Mouse (Mus musculus) liver, adult 2 months (tissue): ENCODE measurements around the gene Catip.

Source experiments
- CTCF ChIP-seq: fragments of 200-500 bp; IDR thresholded peaks from 2 replicates; pipeline ENCODE4 v1.5.1; 2011; ENCODE audit warnings: low read depth, low read length, control low read depth
- POLR2A ChIP-seq: fragments of 200-500 bp; IDR thresholded peaks from 2 replicates; pipeline ENCODE4 v1.6.1; 2011; ENCODE audit warnings: low read length, control low read depth; ENCODE audit not compliant: insufficient read depth; ENCODE audit errors: extremely low read depth

DNA sequence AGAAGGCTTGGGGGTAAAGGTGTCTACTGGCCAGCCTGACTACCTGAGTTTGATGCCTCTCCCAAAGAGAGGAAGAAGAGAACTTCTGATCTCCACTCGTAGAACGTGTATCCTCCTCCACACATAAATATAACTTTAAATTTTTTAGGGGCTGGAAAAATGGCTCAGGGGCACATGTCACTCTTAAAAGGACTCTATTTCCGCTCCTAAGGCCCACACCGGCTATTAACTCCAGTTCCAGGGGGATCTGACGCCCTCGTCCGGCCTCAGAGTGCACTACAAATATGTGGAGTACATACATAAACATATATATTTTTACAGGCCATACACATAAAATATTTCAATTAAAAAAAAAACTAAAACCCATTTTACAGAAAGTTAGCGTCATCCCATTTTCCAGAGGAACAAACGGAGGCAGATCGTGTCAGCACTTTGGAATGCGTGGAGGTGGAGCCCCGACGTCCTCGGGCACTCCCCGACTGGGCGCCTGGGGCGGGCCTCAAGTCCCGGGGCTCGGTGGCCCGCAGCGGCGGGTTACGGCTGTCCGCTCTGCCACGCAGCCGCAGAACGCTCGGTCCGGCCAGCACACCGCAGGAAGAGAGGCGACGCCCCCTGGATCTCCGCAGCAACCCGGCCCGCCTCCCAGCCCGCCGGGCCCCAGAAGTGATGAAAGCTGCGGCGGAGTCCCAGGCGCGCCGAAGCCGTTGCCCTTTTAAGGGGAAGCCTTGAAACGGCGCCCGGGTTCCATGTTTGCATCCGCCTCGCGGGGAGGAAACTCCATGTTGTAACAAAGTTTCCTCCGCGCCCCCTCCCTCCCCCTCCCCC is 29.2 kb downstream of the Catip start, which contains the start of gene Ctdsp1:
- peak; percentile 66; the same call in 1 of the 2 replicates for TF ChIP-seq POLR2A
- peak; percentile 17; the same call in 1 of the 2 replicates for TF ChIP-seq CTCF
